In the genomic region with DNA sequence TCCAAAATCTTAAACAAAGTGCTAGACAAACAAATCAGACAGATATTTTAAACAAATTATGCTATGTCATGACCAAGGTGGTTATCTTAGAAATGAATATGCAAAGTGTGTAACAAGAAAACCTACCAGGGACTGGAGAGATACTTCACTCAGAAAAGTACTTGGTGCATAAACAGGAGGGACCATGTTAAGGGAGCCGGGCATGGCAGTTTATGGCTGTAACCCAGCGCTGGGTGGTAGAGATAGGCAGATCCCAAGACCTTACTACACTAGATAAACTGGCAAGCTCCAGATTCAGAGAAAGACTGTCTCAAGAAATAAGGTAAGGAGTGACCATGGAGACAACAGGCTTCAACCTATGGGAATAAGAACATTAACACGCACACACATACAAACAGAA, we compare ENCODE assay signal across 21 mouse cellular contexts. TPM values are rescaled to one million over a fixed set of nuclear protein-coding genes. Genes with fewer than 3 reads are reported as not detected.
A peak's percentile ranks its signal among the peaks of the same experiment; 100 is the strongest.
DNase-seq lines count a peak whose midpoint lies in the region; ATAC-seq and TF ChIP-seq lines count a peak whose summit lies in the region.
"Had no signal": no experiment of that assay in that cellular context is flagged by ENCODE, and none has a peak within 500 bp of the region (broad histone marks: within the 10 kb centered on the region; RNA-seq: fewer than 3 reads in every experiment).

No protein-coding gene starts in this region.

- 85% methylated on average over 3 of the region's 3 CpGs for WGBS in limb, embryonic 15.5 days
- 95% methylated on average over 3 of the region's 3 CpGs for WGBS in limb, embryonic 10.5 days
- 91% methylated on average over 3 of the region's 3 CpGs for WGBS in embryonic facial prominence, embryonic 14.5 days
- WGBS in hindbrain, embryonic 11.5 days = 93% methylated on average over 3 of the region's 3 CpGs

- no peak for TF ChIP-seq POLR2A in MEL (IDR thresholded peaks at IDR 0.05; ENCODE audit: control insufficient read depth in 1 of 2, insufficient read depth in 1 of 2, low read depth in 1 of 2, low read length in 2 of 2, poor library complexity in 1 of 2)

- TF ChIP-seq EP300 in MEL (IDR thresholded peaks at IDR 0.05; ENCODE audit: low read depth in 1 of 2, low read length in 2 of 2) = no peak

- peaks cover 2% of the 10 kb centered on the region; the same call in 1 of the 2 replicates for H3K4me1 ChIP-seq in limb, embryonic 15.5 days
- no peaks in the 10 kb centered on the region for H3K4me1 ChIP-seq in limb, embryonic 10.5 days
- H3K4me1 ChIP-seq in MEL (ENCODE audit: control insufficient read depth in 1 of 2, insufficient read depth in 2 of 2, low read length in 2 of 2) = no peaks in the 10 kb centered on the region
- H3K4me1 ChIP-seq in embryonic facial prominence, embryonic 14.5 days (ENCODE audit: control insufficient read depth, insufficient read depth, low read length) = no peaks in the 10 kb centered on the region
- no peaks in the 10 kb centered on the region for H3K4me1 ChIP-seq in hindbrain, embryonic 11.5 days (replicated peaks; ENCODE audit: control insufficient read depth, insufficient read depth, low read length)
- H3K4me1 ChIP-seq: forebrain, embryonic 13.5 days; forebrain, embryonic 15.5 days had no signal

- no peak for ATAC-seq in limb, embryonic 15.5 days (ENCODE audit: insufficient number of reproducible peaks, low FRiP score, low TSS enrichment, low read depth)
- ATAC-seq in embryonic facial prominence, embryonic 14.5 days (ENCODE audit: low read depth) = peak; percentile 12; the same call in 1 of the 2 replicates
- ATAC-seq in megakaryocyte progenitor cell, adult 5-6 weeks (replicated peaks; ENCODE audit: poor library complexity) = peak; percentile 54; the same call in 1 of the 2 replicates
- ATAC-seq in hindbrain, embryonic 11.5 days (ENCODE audit: low FRiP score) = no peak
- ATAC-seq: activated CD4-positive, CD25-positive, alpha-beta regulatory T cell, adult 4 months; forebrain, embryonic 13.5 days; forebrain, embryonic 15.5 days; forebrain, postnatal 0 days; Patski had no signal

- H3K79me2 ChIP-seq in MEL (ENCODE audit: control insufficient read depth, insufficient read depth, low read length, poor library complexity) = no peaks in the 10 kb centered on the region

- H3K4me2 ChIP-seq in limb, embryonic 15.5 days = no peak overlapping the region
- H3K4me2 ChIP-seq in embryonic facial prominence, embryonic 14.5 days (ENCODE audit: low read depth, low read length) = no peak overlapping the region
- no peak overlapping the region for H3K4me2 ChIP-seq in hindbrain, embryonic 11.5 days (replicated peaks; ENCODE audit: low read depth, low read length)
- H3K4me2 ChIP-seq: forebrain, embryonic 13.5 days; forebrain, embryonic 15.5 days had no signal

- peak overlapping the region; percentile 68 for H3K27ac ChIP-seq in limb, embryonic 15.5 days
- no peak overlapping the region for H3K27ac ChIP-seq in limb, embryonic 10.5 days
- H3K27ac ChIP-seq in MEL (ENCODE audit: control insufficient read depth, low read depth, low read length) = no peak overlapping the region
- no peak overlapping the region for H3K27ac ChIP-seq in embryonic facial prominence, embryonic 14.5 days (replicated peaks; ENCODE audit: low read depth, low read length)
- no peak overlapping the region for H3K27ac ChIP-seq in hindbrain, embryonic 11.5 days (ENCODE audit: low read depth, low read length)
- H3K27ac ChIP-seq: forebrain, embryonic 13.5 days; forebrain, embryonic 15.5 days had no signal

- intact Hi-C loops in left cerebral cortex, postnatal 14 days (cut with DNase I) = no loop called here

- no peak for TF ChIP-seq RAD21 in MEL (IDR thresholded peaks at IDR 0.05; ENCODE audit: low read depth, low read length)

- no peak for TF ChIP-seq CTCF in MEL (IDR thresholded peaks at IDR 0.05 in 2 of 3, conservative IDR thresholded peaks at IDR 0.05 in 1 of 3; ENCODE audit: control insufficient read depth in 1 of 3, insufficient read depth in 1 of 3, low read depth in 2 of 3, low read length in 3 of 3, poor library complexity in 1 of 3, severe bottlenecking in 1 of 3)

- H3K9ac ChIP-seq in limb, embryonic 15.5 days = no peak overlapping the region
- H3K9ac ChIP-seq in MEL (ENCODE audit: control insufficient read depth, low read depth, low read length, poor library complexity, severe bottlenecking) = no peak overlapping the region
- no peak overlapping the region for H3K9ac ChIP-seq in embryonic facial prominence, embryonic 14.5 days (ENCODE audit: low read depth, low read length)
- no peak overlapping the region for H3K9ac ChIP-seq in hindbrain, embryonic 11.5 days (ENCODE audit: low read depth, low read length)
- H3K9ac ChIP-seq: forebrain, embryonic 13.5 days; forebrain, embryonic 15.5 days; forebrain, postnatal 0 days had no signal

- no peaks in the 10 kb centered on the region; the same call in 1 of the 2 replicates for H3K9me3 ChIP-seq in limb, embryonic 15.5 days
- no peaks in the 10 kb centered on the region for H3K9me3 ChIP-seq in limb, embryonic 10.5 days (replicated peaks)
- no peaks in the 10 kb centered on the region for H3K9me3 ChIP-seq in MEL (replicated peaks; ENCODE audit: insufficient read depth, low read length)
- no peaks in the 10 kb centered on the region for H3K9me3 ChIP-seq in embryonic facial prominence, embryonic 14.5 days (ENCODE audit: control insufficient read depth, low read length)
- no peaks in the 10 kb centered on the region for H3K9me3 ChIP-seq in hindbrain, embryonic 11.5 days (ENCODE audit: control insufficient read depth, low read length)
- H3K9me3 ChIP-seq: forebrain, embryonic 13.5 days; forebrain, embryonic 15.5 days had no signal

- H3K27me3 ChIP-seq in limb, embryonic 15.5 days = no peaks in the 10 kb centered on the region
- H3K27me3 ChIP-seq in limb, embryonic 10.5 days (ENCODE audit: low read depth, poor library complexity, severe bottlenecking) = no peaks in the 10 kb centered on the region
- H3K27me3 ChIP-seq in MEL (ENCODE audit: control insufficient read depth in 1 of 2, insufficient read depth in 2 of 2, low read length in 2 of 2) = peaks cover 0 to 5% of the 10 kb centered on the region in 2 experiments; a peak in 1 of 4 replicates
- H3K27me3 ChIP-seq in embryonic facial prominence, embryonic 14.5 days (replicated peaks; ENCODE audit: control insufficient read depth, insufficient read depth, low read length) = no peaks in the 10 kb centered on the region
- no peaks in the 10 kb centered on the region for H3K27me3 ChIP-seq in hindbrain, embryonic 11.5 days (ENCODE audit: control insufficient read depth, insufficient read depth, low read length)
- H3K27me3 ChIP-seq: forebrain, embryonic 13.5 days; forebrain, embryonic 15.5 days; Patski had no signal

- H3K4me3 ChIP-seq in limb, embryonic 15.5 days = no peak overlapping the region
- H3K4me3 ChIP-seq in limb, embryonic 10.5 days = no peak overlapping the region
- no peak overlapping the region for H3K4me3 ChIP-seq in MEL (ENCODE audit: control insufficient read depth in 1 of 2, insufficient read depth in 1 of 2, low read depth in 2 of 2, low read length in 2 of 2)
- H3K4me3 ChIP-seq in embryonic facial prominence, embryonic 14.5 days (ENCODE audit: low read depth, low read length) = no peak overlapping the region
- H3K4me3 ChIP-seq in hindbrain, embryonic 11.5 days (ENCODE audit: low read depth, low read length) = no peak overlapping the region
- H3K4me3 ChIP-seq: forebrain, embryonic 13.5 days; forebrain, embryonic 15.5 days had no signal

- H3K36me3 ChIP-seq in limb, embryonic 15.5 days = peaks cover 15% of the 10 kb centered on the region; the same call in 1 of the 2 replicates
- H3K36me3 ChIP-seq in limb, embryonic 10.5 days = no peaks in the 10 kb centered on the region; the same call in 1 of the 2 replicates
- no peaks in the 10 kb centered on the region for H3K36me3 ChIP-seq in MEL (ENCODE audit: control insufficient read depth in 1 of 2, insufficient read depth in 2 of 2, low read length in 2 of 2)
- peaks cover 12% of the 10 kb centered on the region for H3K36me3 ChIP-seq in embryonic facial prominence, embryonic 14.5 days (ENCODE audit: control insufficient read depth, insufficient read depth, low read length)
- no peaks in the 10 kb centered on the region for H3K36me3 ChIP-seq in hindbrain, embryonic 11.5 days (ENCODE audit: control insufficient read depth, insufficient read depth, low read length)
- H3K36me3 ChIP-seq: forebrain, embryonic 15.5 days had no signal

- no peak for DNase-seq in limb, embryonic 10.5 days (ENCODE audit: low spot score)
- peak; percentile 5 for DNase-seq in MEL (ENCODE audit: low read depth, low spot score)
- DNase-seq in embryonic facial prominence, embryonic 14.5 days (ENCODE audit: low spot score) = no peak
- no peak for DNase-seq in hindbrain, embryonic 11.5 days (ENCODE audit: low spot score)
- DNase-seq in layer of hippocampus, adult 8-10 months (ENCODE audit: low spot score in 2 of 2) = no peak
- DNase-seq in left cerebral cortex, postnatal 14 days (ENCODE audit: low spot score in 2 of 2) = no peak
- DNase-seq: adrenal gland, adult 8-10 months; adrenal gland, postnatal 14 days; adrenal gland, postnatal 36 days; cerebellum, adult 11-12 months; cerebellum, adult 2 months; cerebellum, adult 9-10 months; cerebellum, postnatal 10 days; cerebellum, postnatal 25 days; forebrain, postnatal 0 days had no signal

TF ChIP-seq in MEL, 35 proteins besides CTCF, POLR2A, EP300 and RAD21 (continues in another document):
- TF ChIP-seq JUND (IDR thresholded peaks at IDR 0.05; ENCODE audit: low read depth, low read length) (no peak), ZMIZ1 (IDR thresholded peaks at IDR 0.05; ENCODE audit: low read depth, low read length) (no peak), TAL1 (IDR thresholded peaks at IDR 0.05; ENCODE audit: low read length) (no peak), GABPA (IDR thresholded peaks at IDR 0.05; ENCODE audit: low read depth, low read length) (no peak), MYB (IDR thresholded peaks at IDR 0.05; ENCODE audit: low read depth, low read length) (no peak), ZC3H11A (IDR thresholded peaks at IDR 0.05; ENCODE audit: low read depth, low read length) (no peak), NRF1 (IDR thresholded peaks at IDR 0.05; ENCODE audit: insufficient read depth, low read depth, low read length, poor library complexity, severe bottlenecking) (no peak), NELFE (IDR thresholded peaks at IDR 0.05; ENCODE audit: low read depth, low read length) (no peak)

RNA-seq across cellular contexts. Expression of a gene that starts 29.1 kb away (rescaled TPM):
- 220 and 222 TPM in 2 replicates for polyA plus RNA-seq in limb, embryonic 15.5 days (2015; fragmentation: Nextera tagmentation; extraction: Ambion mirVana)
- 10.5 and 16.1 TPM in 2 replicates for polyA plus RNA-seq in limb, embryonic 10.5 days (2016; fragmentation: Nextera tagmentation; extraction: Ambion mirVana)
- not detected in 2 replicates for total RNA-seq in MEL (2012; rRNA removed)
- polyA plus RNA-seq in MEL (2012; ENCODE audit: insufficient read depth in 1 of 2, insufficient read length in 2 of 2, low read depth in 1 of 2, low replicate concordance in 2 of 2, missing spikeins in 1 of 2) = not detected
- polyA plus RNA-seq in embryonic facial prominence, embryonic 14.5 days (2014; fragmentation: Nextera tagmentation; extraction: Ambion mirVana) = 143 and 156 TPM in 2 replicates
- total RNA-seq in megakaryocyte progenitor cell, adult 5-6 weeks (2015) = not detected in 2 replicates
- not detected in 2 replicates for total RNA-seq in megakaryocyte progenitor cell, adult 5-6 weeks (2017)
- polyA plus RNA-seq in hindbrain, embryonic 11.5 days (2014; fragmentation: Nextera tagmentation; extraction: Ambion mirVana) = 11.9 and 15.7 TPM in 2 replicates
- total RNA-seq in layer of hippocampus, adult 8-10 months (2022) = 1 to 10 TPM; 4.7 to 7.6 (median 6.0) TPM
- total RNA-seq in left cerebral cortex, postnatal 14 days (2021) = 10 to 100 TPM; 13.3 to 14.1 TPM
- polyA plus RNA-seq: activated CD4-positive, CD25-positive, alpha-beta regulatory T cell, adult 4 months had no signal

Comparison
In these comparisons a context has a peak if more than half of its experiments do, and no peak if none do; other contexts are left out.
1. ATAC-seq: peak in embryonic facial prominence, embryonic 14.5 days (single experiment) and megakaryocyte progenitor cell, adult 5-6 weeks (single experiment); none in limb, embryonic 15.5 days (single experiment) and hindbrain, embryonic 11.5 days (single experiment).
2. RNA of a gene that starts 29.1 kb away (polyA plus RNA-seq): 220 to 222 TPM in limb, embryonic 15.5 days, 143 to 156 TPM in embryonic facial prominence, embryonic 14.5 days, 10.5 to 16.1 TPM in limb, embryonic 10.5 days and 11.9 to 15.7 TPM in hindbrain, embryonic 11.5 days; not detected in MEL; every median in the first group is over 10 times any median in the second.